Mouse (Mus musculus) activated CD4-positive, CD25-positive, alpha-beta regulatory T cell, adult 9 weeks (primary cell): ENCODE data around the gene Rab23. TPM values are rescaled to one million over a fixed set of nuclear protein-coding genes. Genes with fewer than 3 reads are reported as not detected.

Experiments
- polyA plus RNA-seq: library from polyadenylated mRNA; unstranded; fragments of 100-300 nt; shearing (Covaris generic); gene quantifications from one replicate; pipeline ENCODE4 v1.2.1, GENCODE M21; 2017

The Rab23 gene
- polyA plus RNA-seq = 8.9 TPM

DNA sequence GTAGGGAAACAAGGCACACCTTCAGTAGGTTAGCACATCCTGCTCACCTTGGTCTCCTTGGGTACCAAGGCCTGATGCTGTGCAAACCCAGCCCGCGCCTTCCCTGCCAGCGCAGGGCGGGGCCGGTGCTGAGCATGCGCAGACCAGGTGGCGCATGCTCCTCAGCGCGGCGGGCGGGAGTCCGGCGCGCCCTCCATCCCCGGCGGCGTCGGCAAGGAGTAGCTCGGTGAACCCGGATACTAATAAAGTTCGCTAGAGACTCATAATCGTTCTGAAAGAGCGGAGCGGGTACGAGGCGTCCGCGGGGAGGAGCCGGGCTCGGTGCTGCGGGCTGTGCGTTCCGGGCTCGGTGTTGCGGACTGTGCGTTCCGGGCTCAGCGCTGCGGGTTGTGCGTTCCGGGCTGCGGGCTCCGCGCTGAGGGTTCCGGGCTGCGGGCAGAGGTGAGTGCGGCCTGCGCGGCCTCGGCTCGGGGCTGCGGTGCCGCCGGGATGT, at the start of gene Rab23:
Gene Rab23 (plus strand): TSS at position 155 of the 493 bp plus-strand sequence.

DNA sequence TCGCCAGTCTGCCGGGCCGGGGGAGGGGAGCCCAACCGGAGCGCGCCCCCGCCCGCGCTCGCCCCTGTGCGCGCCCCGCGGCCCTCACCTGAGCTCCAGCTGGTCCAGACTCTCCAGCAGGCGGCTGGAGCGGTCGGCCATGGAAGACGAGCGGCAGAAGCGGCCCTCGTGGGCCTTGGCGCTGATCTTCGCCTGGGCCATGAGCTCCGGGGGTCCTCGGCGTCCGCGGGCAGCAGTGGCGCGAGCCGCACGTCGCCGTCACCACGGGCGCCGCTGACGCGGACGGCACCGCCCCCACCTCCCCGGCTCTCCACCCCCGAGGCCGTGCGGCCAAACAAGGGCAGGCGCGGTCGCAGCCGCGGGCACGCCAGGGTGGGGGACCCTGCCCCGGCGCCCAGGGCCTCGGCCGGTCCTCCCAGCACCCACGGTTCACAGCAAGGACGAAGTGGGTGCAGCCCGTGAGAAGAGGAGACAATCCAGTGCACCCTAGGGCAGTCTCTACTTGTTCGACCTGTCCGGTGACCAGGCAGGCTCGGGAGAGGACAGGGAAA, 37.9 kb downstream of the Rab23 start, which contains the start of gene Bag2:
Gene Bag2 (minus strand): TSS at position 305 of the 551 bp plus-strand sequence.

Other genes with a start within 250 kb of the Rab23 start
- 12.9 TPM for gene Prim2, start 50.1 kb upstream of the Rab23 start, polyA plus RNA-seq
- 2.9 TPM for gene Bag2, start 37.9 kb downstream of the Rab23 start, polyA plus RNA-seq
- 20.9 TPM for gene Zfp451, start 94.7 kb downstream of the Rab23 start, polyA plus RNA-seq
- gene Bend6, start 187.9 kb downstream of the Rab23 start, polyA plus RNA-seq = 2.8 TPM
- gene Dst, start 188.3 kb downstream of the Rab23 start, polyA plus RNA-seq = 26.2 TPM